Mouse (Mus musculus) embryonic facial prominence, embryonic 15.5 days (tissue): ENCODE results near the gene Cbs. TPM values are rescaled to one million over a fixed set of nuclear protein-coding genes. Genes with fewer than 3 reads are reported as not detected.

Experiments
- ATAC-seq: fragments of 200-750 bp; cut with Nextera tagmentation; 2 replicates; pipeline ENCODE4 v1.8.0; 2017; ENCODE audit warnings: low read depth, moderate TSS enrichment; ENCODE audit not compliant: insufficient number of reproducible peaks, low FRiP score, low TSS enrichment
- H3K27ac ChIP-seq: fragments of 300-500 bp; sonication (generic); replicated peaks from 2 replicates; pipeline ENCODE4 v1.5.1; 2015; ENCODE audit warnings: mild to moderate bottlenecking, inconsistent platforms
- H3K27me3 ChIP-seq: fragments of 300-500 bp; sonication (generic); 2 replicates; pipeline ENCODE4 v1.6.1; 2015; ENCODE audit warnings: inconsistent platforms
- H3K36me3 ChIP-seq: fragments of 300-500 bp; sonication (generic); 2 replicates; pipeline ENCODE4 v1.6.1; 2015; ENCODE audit warnings: mild to moderate bottlenecking, inconsistent platforms
- H3K4me1 ChIP-seq: fragments of 300-500 bp; sonication (generic); 2 replicates; pipeline ENCODE4 v1.6.1; 2015; ENCODE audit warnings: inconsistent platforms
- H3K4me2 ChIP-seq: fragments of 300-500 bp; sonication (generic); replicated peaks from 2 replicates; pipeline ENCODE4 v1.6.1; 2015; ENCODE audit warnings: mild to moderate bottlenecking, inconsistent platforms
- H3K4me3 ChIP-seq: fragments of 300-500 bp; sonication (generic); replicated peaks from 2 replicates; pipeline ENCODE4 v1.5.1; 2015; ENCODE audit warnings: mild to moderate bottlenecking, inconsistent platforms
- H3K9ac ChIP-seq: fragments of 300-500 bp; sonication (generic); 2 replicates; pipeline ENCODE4 v1.6.1; 2015; ENCODE audit warnings: inconsistent platforms
- H3K9me3 ChIP-seq: fragments of 300-500 bp; sonication (generic); replicated peaks from 2 replicates; pipeline ENCODE4 v1.6.1; 2016; ENCODE audit warnings: inconsistent platforms
- WGBS: fragments of 180-500 bp; shearing (Covaris S2); methylation state at CpG from one replicate; pipeline ENCODE4 v1.1.7; 2015; 5-methylcytosine and 5-hydroxymethylcytosine counted together
- polyA plus RNA-seq: library from polyadenylated mRNA; unstranded; fragments of >200 nt; fragmentation: Nextera tagmentation; extraction: Ambion mirVana; gene quantifications from 2 replicates; pipeline ENCODE4 v1.2.1, GENCODE M21; 2015

Gene Cbs
- polyA plus RNA-seq: 5.4 and 5.8 TPM in 2 replicates

GRCm38 (mm10) chr17:31636942-31637811 is at the start of gene Cbs:
Gene Cbs (minus strand): TSS chr17:31637238.
- H3K9ac ChIP-seq: peak within 1 kb of the TSS; percentile 51
- peaks cover 24% of the 10 kb centered on the region for H3K4me1 ChIP-seq
- H3K4me2 ChIP-seq: peak within 1 kb of the TSS; percentile 99
- H3K27me3 ChIP-seq: peaks cover 18% of the 10 kb centered on the region
- H3K36me3 ChIP-seq: no peaks in the 10 kb centered on the region
- WGBS: 2% methylated on average over 60 of the region's 61 CpGs
- no peaks in the 10 kb centered on the region for H3K9me3 ChIP-seq
- peak; percentile 93 for ATAC-seq
- peak within 1 kb of the TSS; percentile 58 for H3K4me3 ChIP-seq
- 0 out of 2 replicates have a peak within 1 kb of the TSS, but pooled peaks have one; percentile 7 for H3K27ac ChIP-seq

GRCm38 (mm10) chr17:31686225-31686564 is 49.2 kb upstream of the Cbs start:
- Histone ChIP-seq H3K4me2 (peak overlapping the region; percentile 26), H3K9ac (no peak overlapping the region), H3K4me1 (peaks cover 14% of the 10 kb centered on the region), H3K27me3 (no peaks in the 10 kb centered on the region), H3K36me3 (no peaks in the 10 kb centered on the region), H3K9me3 (no peaks in the 10 kb centered on the region), H3K27ac (peak overlapping the region; percentile 90), H3K4me3 (no peak overlapping the region)
- WGBS: 3% methylated on average over 3 of the region's 3 CpGs
- ATAC-seq: peak; percentile 59

GRCm38 (mm10) chr17:31685514-31686224 is 48.6 kb upstream of the Cbs start:
- 4% methylated on average over 17 of the region's 17 CpGs for WGBS
- Histone ChIP-seq H3K36me3 (no peaks in the 10 kb centered on the region), H3K4me2 (peak overlapping the region; percentile 26), H3K4me1 (peaks cover 14% of the 10 kb centered on the region), H3K9me3 (no peaks in the 10 kb centered on the region), H3K9ac (no peak overlapping the region), H3K27ac (peak overlapping the region; percentile 90), H3K27me3 (no peaks in the 10 kb centered on the region), H3K4me3 (no peak overlapping the region)
- ATAC-seq: peak; percentile 75

GRCm38 (mm10) chr17:31680450-31680849 is 43.4 kb upstream of the Cbs start:
- H3K4me2 ChIP-seq: no peak overlapping the region
- no peak overlapping the region for H3K4me3 ChIP-seq
- no peak overlapping the region for H3K9ac ChIP-seq
- H3K27me3 ChIP-seq: no peaks in the 10 kb centered on the region
- ATAC-seq: no peak
- H3K27ac ChIP-seq: no peak overlapping the region
- no peaks in the 10 kb centered on the region for H3K36me3 ChIP-seq
- no peaks in the 10 kb centered on the region for H3K9me3 ChIP-seq
- WGBS: 72% methylated on average over 2 of the region's 2 CpGs
- peaks cover 5% of the 10 kb centered on the region for H3K4me1 ChIP-seq

- no peak within 1 kb of the TSS for H3K4me3 ChIP-seq
- no peaks in the 10 kb centered on the region for H3K27me3 ChIP-seq
- no peak for ATAC-seq
- H3K4me1 ChIP-seq: peaks cover 3% of the 10 kb centered on the region; the same call in 1 of the 2 replicates
- no peak within 1 kb of the TSS for H3K27ac ChIP-seq
- 61% methylated on average over 8 of the region's 8 CpGs for WGBS
- no peak within 1 kb of the TSS for H3K9ac ChIP-seq
- H3K36me3 ChIP-seq: no peaks in the 10 kb centered on the region
- H3K9me3 ChIP-seq: no peaks in the 10 kb centered on the region
- H3K4me2 ChIP-seq: no peak within 1 kb of the TSS
Measured at GRCm38 (mm10) chr17:31677507-31677906, 40.5 kb upstream of the Cbs start, which contains the start of gene Cryaa. Gene Cryaa (plus strand): TSS chr17:31677807.

GRCm38 (mm10) chr17:31674426-31674825 is 37.4 kb upstream of the Cbs start:
- H3K27ac ChIP-seq: no peak overlapping the region
- no peaks in the 10 kb centered on the region for H3K9me3 ChIP-seq
- H3K36me3 ChIP-seq: no peaks in the 10 kb centered on the region
- no peak overlapping the region for H3K9ac ChIP-seq
- no peak overlapping the region for H3K4me3 ChIP-seq
- H3K27me3 ChIP-seq: no peaks in the 10 kb centered on the region
- H3K4me2 ChIP-seq: no peak overlapping the region
- WGBS: 80% methylated on average over 1 of the region's 1 CpGs
- ATAC-seq: no peak
- peaks cover 3% of the 10 kb centered on the region; the same call in 1 of the 2 replicates for H3K4me1 ChIP-seq

- Histone ChIP-seq H3K9ac (no peak overlapping the region), H3K9me3 (no peaks in the 10 kb centered on the region), H3K27me3 (no peaks in the 10 kb centered on the region), H3K4me1 (no peaks in the 10 kb centered on the region), H3K36me3 (no peaks in the 10 kb centered on the region), H3K4me3 (no peak overlapping the region), H3K27ac (no peak overlapping the region), H3K4me2 (no peak overlapping the region)
- ATAC-seq: no peak
- WGBS: 76% methylated on average over 12 of the region's 12 CpGs
Measured at GRCm38 (mm10) chr17:31672279-31672678, 35.2 kb upstream of the Cbs start.

GRCm38 (mm10) chr17:31671698-31672097 is 34.7 kb upstream of the Cbs start:
- ATAC-seq: no peak
- no peaks in the 10 kb centered on the region for H3K4me1 ChIP-seq
- 74% methylated on average over 8 of the region's 8 CpGs for WGBS
- no peaks in the 10 kb centered on the region for H3K36me3 ChIP-seq
- H3K9me3 ChIP-seq: no peaks in the 10 kb centered on the region
- H3K4me3 ChIP-seq: no peak overlapping the region
- no peaks in the 10 kb centered on the region for H3K27me3 ChIP-seq
- no peak overlapping the region for H3K27ac ChIP-seq
- H3K9ac ChIP-seq: no peak overlapping the region
- H3K4me2 ChIP-seq: no peak overlapping the region

GRCm38 (mm10) chr17:31670163-31670562 is 33.1 kb upstream of the Cbs start:
- 16% methylated on average over 11 of the region's 11 CpGs for WGBS
- H3K4me2 ChIP-seq: no peak overlapping the region
- no peak overlapping the region for H3K9ac ChIP-seq

GRCm38 (mm10) chr17:31668306-31668705 is 31.3 kb upstream of the Cbs start:
- no peaks in the 10 kb centered on the region for H3K27me3 ChIP-seq
- WGBS: 64% methylated on average over 9 of the region's 9 CpGs
- ATAC-seq: no peak
- H3K36me3 ChIP-seq: no peaks in the 10 kb centered on the region
- H3K9me3 ChIP-seq: no peaks in the 10 kb centered on the region
- no peak overlapping the region for H3K4me2 ChIP-seq
- H3K9ac ChIP-seq: no peak overlapping the region
- no peak overlapping the region for H3K27ac ChIP-seq
- no peaks in the 10 kb centered on the region; the same call in 1 of the 2 replicates for H3K4me1 ChIP-seq
- H3K4me3 ChIP-seq: no peak overlapping the region

More at GRCm38 (mm10) chr17:31670163-31670562, 33.1 kb upstream of the Cbs start:
- no peak for ATAC-seq
- Histone ChIP-seq H3K27ac (no peak overlapping the region), H3K36me3 (no peaks in the 10 kb centered on the region), H3K27me3 (no peaks in the 10 kb centered on the region), H3K4me3 (no peak overlapping the region), H3K4me1 (no peaks in the 10 kb centered on the region), H3K9me3 (no peaks in the 10 kb centered on the region)

GRCm38 (mm10) chr17:31664760-31665159 is 27.7 kb upstream of the Cbs start:
- WGBS: 19% methylated on average over 4 of the region's 4 CpGs

More at GRCm38 (mm10) chr17:31664760-31665159, 27.7 kb upstream of the Cbs start:
- no peak overlapping the region for H3K4me3 ChIP-seq
- no peaks in the 10 kb centered on the region for H3K9me3 ChIP-seq
- H3K27me3 ChIP-seq: no peaks in the 10 kb centered on the region
- no peak overlapping the region for H3K27ac ChIP-seq
- H3K4me2 ChIP-seq: no peak overlapping the region
- no peaks in the 10 kb centered on the region; the same call in 1 of the 2 replicates for H3K4me1 ChIP-seq
- ATAC-seq: peak; percentile 54
- no peaks in the 10 kb centered on the region for H3K36me3 ChIP-seq
- no peak overlapping the region for H3K9ac ChIP-seq
